ENCODE assay signal across 13 mouse cellular contexts in the genomic region with DNA sequence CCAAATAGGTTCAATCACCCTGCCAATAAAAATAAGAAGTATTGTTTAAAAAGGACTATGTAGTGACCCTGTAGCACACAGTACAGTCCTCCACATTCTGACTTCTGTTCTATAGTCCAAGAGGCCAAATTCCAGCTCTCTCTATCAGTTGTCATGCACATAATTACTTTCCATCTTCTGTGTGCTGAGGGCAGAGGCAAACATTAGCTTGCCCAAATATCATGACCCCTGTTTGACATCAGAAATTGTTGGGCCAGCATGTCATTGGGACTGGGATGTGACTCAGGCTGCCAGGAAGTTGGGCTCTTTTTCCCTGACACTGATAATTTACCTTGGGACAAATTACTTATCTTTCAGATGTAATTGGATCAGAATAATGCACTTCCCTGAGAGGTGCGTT.
DNase-seq lines count a peak whose midpoint lies in the region; ATAC-seq lines count a peak whose summit lies in the region.
"Had no signal": no experiment of that assay in that cellular context is flagged by ENCODE, and none has a peak within 500 bp of the region (broad histone marks: within the 10 kb centered on the region; RNA-seq: fewer than 3 reads in every experiment).

No protein-coding gene starts in this region.

- peaks cover 36 to 61% of the 10 kb centered on the region in 2 experiments for H3K4me1 ChIP-seq in heart, embryonic 14.5 days (ENCODE audit: control insufficient read depth in 2 of 2, insufficient read depth in 2 of 2, low read length in 2 of 2)
- peaks cover 49% of the 10 kb centered on the region for H3K4me1 ChIP-seq in kidney, embryonic 16.5 days (ENCODE audit: insufficient read depth, low read length)

- DNase-seq in heart, postnatal 4 days: no peak
- peak; percentile 77 for DNase-seq in Muller cell, postnatal 12 days (ENCODE audit: inconsistent ontology term)
- peak; percentile 27 for DNase-seq in adipocyte (ENCODE audit: low spot score)
- no peak for DNase-seq in cerebellum, adult 8-10 months
- DNase-seq in right cerebral cortex, adult 2 months (ENCODE audit: low spot score in 2 of 2): no peak
- DNase-seq: cerebellum, adult 2 months; lung, postnatal 4 days had no signal

- H3K9me3 ChIP-seq in heart, embryonic 14.5 days (ENCODE audit: control insufficient read depth, low read length): no peaks in the 10 kb centered on the region
- no peaks in the 10 kb centered on the region for H3K9me3 ChIP-seq in kidney, embryonic 16.5 days (ENCODE audit: low read length)
- H3K9me3 ChIP-seq: embryonic facial prominence, embryonic 10.5 days; limb, embryonic 13.5 days; midbrain, embryonic 13.5 days; neural tube, embryonic 12.5 days had no signal

- H3K27me3 ChIP-seq in heart, embryonic 14.5 days (ENCODE audit: control insufficient read depth, insufficient read depth, low read length): no peaks in the 10 kb centered on the region
- H3K27me3 ChIP-seq in kidney, embryonic 16.5 days (ENCODE audit: insufficient read depth, low read length): no peaks in the 10 kb centered on the region
- H3K27me3 ChIP-seq: limb, embryonic 13.5 days; midbrain, embryonic 13.5 days; neural tube, embryonic 12.5 days had no signal

- peak overlapping the region; percentile 38; the same call in 1 of the 2 replicates for H3K9ac ChIP-seq in heart, embryonic 14.5 days (ENCODE audit: low read length)
- H3K9ac ChIP-seq in kidney, embryonic 16.5 days (replicated peaks; ENCODE audit: low read length): no peak overlapping the region
- H3K9ac ChIP-seq: limb, embryonic 13.5 days; midbrain, embryonic 13.5 days; neural tube, embryonic 12.5 days had no signal

- H3K4me2 ChIP-seq in heart, embryonic 14.5 days (ENCODE audit: low read length): peak overlapping the region; percentile 43
- peak overlapping the region; percentile 32 for H3K4me2 ChIP-seq in kidney, embryonic 16.5 days (replicated peaks; ENCODE audit: low read depth, low read length)
- H3K4me2 ChIP-seq: limb, embryonic 13.5 days; midbrain, embryonic 13.5 days; neural tube, embryonic 12.5 days had no signal

- 28% methylated on average over 1 of the region's 1 CpGs for WGBS in heart, embryonic 14.5 days
- 51% methylated on average over 1 of the region's 1 CpGs for WGBS in kidney, embryonic 16.5 days

- no peak for ATAC-seq in heart, embryonic 14.5 days (ENCODE audit: insufficient number of reproducible peaks, insufficient read depth, low FRiP score, low read depth)
- ATAC-seq in kidney, embryonic 16.5 days (ENCODE audit: low FRiP score, low TSS enrichment): no peak
- ATAC-seq: midbrain, embryonic 13.5 days had no signal

- no peaks in the 10 kb centered on the region for H3K36me3 ChIP-seq in heart, embryonic 14.5 days (ENCODE audit: control insufficient read depth, insufficient read depth, low read length)
- H3K36me3 ChIP-seq in kidney, embryonic 16.5 days (ENCODE audit: insufficient read depth, low read length): no peaks in the 10 kb centered on the region
- H3K36me3 ChIP-seq: embryonic facial prominence, embryonic 10.5 days; limb, embryonic 13.5 days; midbrain, embryonic 13.5 days; neural tube, embryonic 12.5 days had no signal

- peak overlapping the region; percentile 78 to 84; a peak in 3 of 4 replicates for H3K27ac ChIP-seq in heart, embryonic 14.5 days (replicated peaks in 1 of 2; ENCODE audit: control insufficient read depth in 1 of 2, insufficient read depth in 1 of 2, low read depth in 2 of 2, low read length in 2 of 2)
- peak overlapping the region; percentile 80 for H3K27ac ChIP-seq in kidney, embryonic 16.5 days (ENCODE audit: low read length)
- H3K27ac ChIP-seq: embryonic facial prominence, embryonic 10.5 days; limb, embryonic 13.5 days; midbrain, embryonic 13.5 days; neural tube, embryonic 12.5 days had no signal

- H3K4me3 ChIP-seq in heart, embryonic 14.5 days (ENCODE audit: control insufficient read depth in 1 of 2, insufficient read depth in 1 of 2, low read depth in 1 of 2, low read length in 2 of 2): no peak overlapping the region
- 0 out of 2 replicates have a peak overlapping the region, but pooled peaks have one; percentile 8 for H3K4me3 ChIP-seq in kidney, embryonic 16.5 days (ENCODE audit: low read length)
- H3K4me3 ChIP-seq: embryonic facial prominence, embryonic 10.5 days; limb, embryonic 13.5 days; midbrain, embryonic 13.5 days; neural tube, embryonic 12.5 days had no signal

Comparison
In these comparisons a context has a peak if more than half of its experiments do, and no peak if none do; other contexts are left out.
1. DNase-seq: peak in Muller cell, postnatal 12 days (single experiment) and adipocyte (single experiment); none in heart, postnatal 4 days (single experiment), cerebellum, adult 8-10 months (single experiment) and right cerebral cortex, adult 2 months (0 of 2).